Mouse (Mus musculus): Measurements from ENCODE around the gene Mgat4b.
A peak's percentile ranks its signal among the peaks of the same experiment; 100 is the strongest.

Gene Mgat4b

DNA sequence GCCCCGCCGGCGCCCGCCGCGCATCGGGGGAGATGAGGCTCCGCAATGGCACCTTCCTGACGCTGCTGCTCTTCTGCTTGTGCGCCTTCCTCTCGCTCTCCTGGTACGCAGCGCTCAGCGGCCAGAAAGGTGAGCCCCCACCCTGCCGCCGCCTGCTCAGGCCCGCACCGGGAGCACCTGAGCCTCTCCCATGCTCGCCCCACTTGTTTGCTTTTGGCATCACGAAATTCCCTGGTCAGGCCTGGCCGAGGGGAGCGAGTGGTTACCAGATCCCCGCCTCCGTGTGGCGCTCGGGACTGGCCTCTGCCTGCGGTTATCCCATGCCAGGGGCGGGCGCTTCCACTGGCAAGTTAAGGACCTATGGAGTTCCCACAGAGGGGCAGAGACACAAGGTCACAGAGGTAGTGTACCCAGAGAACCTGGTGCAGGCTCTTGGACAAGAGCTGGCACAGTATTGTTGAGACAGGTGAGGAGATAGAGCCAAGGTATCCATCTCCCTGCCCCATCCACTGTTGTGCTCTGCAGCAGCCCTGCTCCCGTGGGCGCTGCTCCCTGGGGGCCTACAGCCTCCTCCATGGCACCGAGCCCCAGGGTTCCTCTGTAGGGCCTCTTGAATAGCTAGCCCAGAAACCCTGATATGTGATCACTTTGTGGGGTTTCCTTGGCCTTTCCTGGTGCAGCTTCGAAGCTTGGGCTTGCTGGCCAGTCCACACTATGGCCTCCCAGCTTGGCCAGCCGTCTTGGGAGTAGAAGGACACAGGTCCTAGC is 15.1 kb downstream of the Mgat4b start:
- DNase-seq (ENCODE audit: low read depth) = peak; percentile 47

DNA sequence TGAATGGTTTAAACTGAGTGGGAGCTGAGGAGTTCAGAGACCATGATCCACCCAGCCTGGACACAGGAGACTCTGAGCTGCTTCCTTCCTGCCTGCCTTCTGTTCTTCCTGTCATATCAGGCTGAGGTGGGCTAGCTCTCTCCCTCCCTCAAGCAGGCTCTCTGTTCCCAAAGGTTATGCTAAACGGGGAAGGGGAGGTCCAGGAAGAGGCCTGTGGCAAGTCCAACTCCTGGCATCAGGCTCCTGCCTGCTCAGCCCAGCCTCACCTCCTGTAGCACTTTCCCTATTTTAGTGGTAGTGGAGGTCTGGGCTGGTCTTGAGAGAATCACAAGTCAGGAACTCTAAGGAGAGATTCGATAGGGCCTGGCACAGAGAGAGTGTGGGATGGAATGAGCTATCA is 15.7 kb downstream of the Mgat4b start:
- DNase-seq (ENCODE audit: low read depth) = peak; percentile 34

DNA sequence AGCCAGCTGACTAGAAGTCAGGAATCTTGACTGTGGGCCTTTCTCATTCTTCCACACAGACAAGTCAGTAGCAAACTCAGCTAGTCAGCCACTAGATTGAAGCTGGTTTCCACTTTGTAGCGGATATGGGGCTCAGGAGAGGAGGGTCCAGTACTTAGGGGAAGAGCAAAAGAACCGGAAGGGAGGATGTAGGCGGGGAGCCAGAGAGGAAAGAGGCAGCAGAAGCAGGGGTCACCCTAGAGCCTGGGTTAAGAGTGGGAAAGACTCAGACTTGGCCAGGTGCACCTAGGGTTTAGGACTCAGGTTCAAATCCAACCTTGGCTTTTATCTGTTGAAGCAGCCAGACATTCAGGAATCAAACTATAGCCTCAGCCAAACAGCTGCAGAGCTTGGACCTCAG is 16.5 kb downstream of the Mgat4b start:
- DNase-seq (ENCODE audit: low read depth) = peak; percentile 25

DNA sequence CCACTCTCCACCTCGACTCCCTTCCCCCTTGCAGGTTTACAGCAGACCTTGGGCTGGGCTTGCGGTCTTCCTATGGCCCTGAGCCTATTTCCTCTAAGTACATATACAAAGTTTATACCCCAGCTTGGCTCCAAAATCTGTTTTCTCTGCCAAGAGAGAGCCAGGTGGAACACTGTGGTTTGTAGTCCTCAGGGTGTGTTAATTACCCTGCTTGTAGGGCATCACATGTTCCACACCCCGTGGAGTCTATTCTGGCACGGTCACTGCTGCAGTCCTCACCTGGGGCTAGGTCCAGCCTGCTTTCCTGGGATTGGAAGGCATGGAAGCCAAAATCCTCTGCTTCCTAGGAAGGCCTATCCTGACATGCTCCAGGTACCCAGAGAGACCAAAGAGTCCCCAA is 17.0 kb downstream of the Mgat4b start:
- DNase-seq (ENCODE audit: low read depth) = no peak

DNA sequence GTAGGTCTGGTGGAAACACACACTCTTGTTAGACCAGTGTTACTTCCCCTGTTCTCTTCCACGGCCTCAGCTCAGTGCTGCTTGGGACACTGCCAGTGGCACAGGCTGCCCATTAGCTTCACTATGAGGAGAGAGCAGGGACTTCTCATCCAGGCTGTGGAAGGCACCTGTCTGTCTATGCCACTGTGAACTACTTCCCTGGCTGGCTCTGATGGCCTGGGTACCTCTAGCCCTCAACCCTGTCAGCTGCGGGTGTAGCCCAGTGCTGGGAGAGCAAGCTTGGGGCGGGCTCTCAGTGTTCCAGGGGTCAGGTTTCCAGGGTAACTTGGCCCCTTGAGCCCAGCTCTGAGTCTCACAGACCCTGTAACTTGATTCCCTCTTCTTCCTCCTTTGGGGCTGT is 18.1 kb downstream of the Mgat4b start:
- DNase-seq (ENCODE audit: low read depth) = no peak

DNA sequence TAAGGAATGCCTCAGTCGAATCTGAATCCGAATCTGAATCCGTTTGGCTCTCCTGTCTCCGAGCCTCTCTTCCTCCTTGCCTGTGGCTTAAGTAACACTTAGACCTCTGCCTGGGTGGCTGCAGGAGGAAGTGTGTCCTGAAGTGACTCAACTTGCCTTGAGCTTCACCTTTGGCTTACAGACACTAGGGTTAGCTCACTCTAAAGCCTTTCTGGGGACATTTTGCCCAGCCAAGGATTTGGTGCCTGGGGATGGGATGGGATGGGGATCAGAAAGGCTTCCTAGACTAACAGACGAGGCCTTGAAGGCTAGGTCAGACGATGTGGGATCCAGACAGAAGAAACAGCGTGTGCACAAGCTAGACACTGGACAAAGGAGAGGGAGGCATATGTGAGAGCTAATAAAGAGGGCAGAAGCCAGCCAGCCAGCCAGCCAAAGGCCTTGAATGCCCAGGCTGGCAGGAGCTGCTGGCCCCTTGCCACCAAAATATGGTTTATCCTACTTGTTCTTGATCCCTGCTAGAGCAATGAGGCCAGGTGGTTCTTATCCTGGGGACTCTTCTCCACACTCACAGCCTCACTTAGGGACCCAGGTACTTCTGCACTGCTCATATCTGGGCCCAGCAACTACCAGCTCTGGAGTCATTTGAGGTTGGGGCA is 18.7 kb downstream of the Mgat4b start:
- DNase-seq (ENCODE audit: low read depth) = no peak

DNA sequence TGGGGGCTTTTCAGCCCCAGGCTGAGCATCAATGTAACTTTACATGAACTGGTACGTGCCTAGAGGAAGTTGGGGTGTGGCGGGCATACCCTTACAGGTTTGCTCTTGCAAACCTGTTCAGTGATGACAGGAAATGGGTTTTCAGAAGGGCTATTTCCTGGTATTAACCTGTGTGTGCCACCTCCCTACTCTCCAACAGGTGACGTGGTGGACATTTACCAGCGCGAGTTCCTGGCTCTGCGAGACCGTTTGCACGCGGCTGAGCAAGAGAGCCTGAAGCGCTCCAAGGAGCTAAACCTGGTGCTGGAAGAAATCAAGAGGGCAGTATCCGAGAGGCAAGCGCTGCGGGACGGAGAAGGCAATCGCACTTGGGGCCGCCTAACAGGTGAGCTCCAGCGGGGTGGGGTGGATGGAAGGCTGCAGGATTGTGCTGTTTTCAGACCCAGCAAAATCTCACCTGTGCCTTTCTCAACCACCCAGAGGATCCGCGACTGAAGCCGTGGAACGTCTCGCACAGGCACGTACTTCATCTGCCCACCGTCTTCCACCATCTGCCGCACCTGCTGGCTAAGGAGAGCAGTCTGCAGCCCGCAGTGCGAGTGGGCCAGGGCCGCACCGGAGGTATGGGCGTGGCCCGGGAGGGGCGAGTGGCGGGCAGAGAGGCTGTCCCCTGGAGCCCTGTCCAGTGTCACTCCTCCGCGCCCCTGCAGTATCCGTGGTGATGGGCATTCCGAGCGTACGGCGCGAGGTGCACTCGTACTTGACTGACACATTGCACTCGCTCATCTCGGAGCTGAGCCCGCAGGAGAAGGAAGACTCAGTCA is 20.0 kb downstream of the Mgat4b start:
- DNase-seq (ENCODE audit: low read depth) = peak; percentile 48

DNA sequence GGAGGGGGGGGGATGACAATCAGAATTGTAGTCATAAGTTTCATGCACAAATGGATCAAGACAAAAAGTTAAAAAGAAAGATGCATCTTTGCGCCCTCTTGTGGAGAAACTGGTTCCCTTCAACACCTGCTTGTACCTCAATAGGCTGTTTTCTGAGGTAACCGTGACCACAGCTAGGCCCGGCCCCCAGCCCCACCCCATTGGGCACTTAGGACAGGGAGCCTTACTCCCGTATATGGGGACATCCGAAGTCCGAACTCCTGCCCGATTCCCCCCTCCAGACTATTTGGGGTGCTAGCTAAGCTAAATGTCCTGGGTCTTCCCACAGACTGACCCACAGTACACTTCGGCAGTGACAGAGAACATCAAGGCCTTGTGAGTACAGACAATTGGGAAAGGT is 20.7 kb downstream of the Mgat4b start:
- DNase-seq (ENCODE audit: low read depth) = peak; percentile 93

DNA sequence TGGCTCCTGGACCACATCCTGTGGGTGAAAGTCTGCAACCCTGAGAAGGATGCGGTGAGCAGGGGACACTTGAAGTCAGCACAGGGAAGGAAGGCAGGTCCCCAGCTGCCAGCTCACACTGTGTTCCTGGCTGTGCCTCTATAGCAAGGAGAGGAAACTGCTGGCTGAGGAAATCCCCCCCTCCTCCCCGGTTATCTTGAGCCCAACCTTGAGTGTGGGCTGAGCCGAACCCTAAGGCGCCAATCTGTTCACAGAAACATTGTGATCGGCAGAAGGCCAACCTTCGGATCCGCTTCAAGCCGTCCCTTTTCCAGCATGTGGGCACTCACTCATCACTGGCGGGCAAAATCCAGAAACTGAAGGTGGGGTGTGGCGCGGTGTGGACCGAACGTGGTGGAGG is 22.3 kb downstream of the Mgat4b start:
- DNase-seq (ENCODE audit: low read depth) = peak; percentile 37

DNA sequence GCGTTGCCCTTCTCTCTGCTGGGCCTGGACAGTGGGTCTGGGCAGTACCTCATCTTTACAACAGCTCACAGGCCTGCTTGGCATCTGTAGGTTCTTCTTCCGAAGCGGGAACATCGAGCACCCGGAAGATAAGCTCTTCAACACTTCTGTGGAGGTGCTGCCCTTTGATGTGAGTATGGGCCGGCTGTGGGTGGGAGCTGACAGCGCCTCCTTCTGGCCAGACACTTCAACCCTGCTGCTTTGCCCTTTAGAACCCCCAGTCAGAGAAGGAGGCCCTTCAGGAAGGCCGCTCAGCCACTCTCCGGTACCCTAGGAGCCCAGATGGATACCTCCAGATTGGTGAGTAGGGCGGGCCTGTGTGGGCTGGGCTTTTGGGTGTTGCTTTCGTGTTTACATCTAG is 23.3 kb downstream of the Mgat4b start:
- DNase-seq (ENCODE audit: low read depth) = peak; percentile 58

DNA sequence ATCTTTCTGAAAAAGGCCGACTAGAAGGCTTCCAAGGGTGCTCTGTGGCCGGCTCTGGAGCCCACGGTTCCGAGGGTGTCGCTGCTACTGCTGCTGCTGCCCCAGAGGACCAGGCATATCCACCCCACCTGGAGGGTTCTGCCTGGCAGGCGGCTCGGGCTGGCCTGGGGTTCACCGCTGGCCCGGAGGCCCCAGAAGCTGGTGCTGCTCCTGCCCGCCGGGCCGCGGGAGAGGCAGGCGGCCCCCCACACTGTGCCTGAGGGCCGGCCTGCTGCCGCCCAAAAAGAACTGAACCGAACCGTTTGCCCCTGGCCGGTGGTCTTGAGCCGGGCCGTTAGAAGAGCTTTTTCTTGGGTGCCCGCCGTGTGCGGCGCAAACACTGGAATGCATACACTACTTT is 23.9 kb downstream of the Mgat4b start:
- DNase-seq (ENCODE audit: low read depth) = no peak

DNA sequence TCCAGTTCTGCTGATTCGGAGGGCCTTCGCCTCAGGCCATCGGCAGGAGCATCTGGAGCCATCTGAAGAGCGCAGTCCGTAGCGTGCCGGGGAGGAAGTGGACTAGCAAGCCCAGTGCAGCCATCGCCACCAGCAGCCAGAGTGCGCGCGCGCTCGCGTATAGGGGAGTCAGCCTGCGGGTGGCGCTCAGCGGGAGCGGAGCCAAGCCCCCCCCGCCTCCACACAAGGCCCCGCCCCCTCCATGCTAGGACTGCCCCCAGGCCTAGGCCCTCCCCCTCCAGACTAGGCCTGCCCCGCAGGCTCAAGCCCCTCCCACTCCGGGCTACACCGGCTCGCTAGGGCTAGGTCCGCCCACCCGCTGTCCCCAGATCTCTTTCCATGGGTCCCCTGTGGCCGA is 25.8 kb downstream of the Mgat4b start:
- peak; percentile 95 for DNase-seq (ENCODE audit: low read depth)

DNA sequence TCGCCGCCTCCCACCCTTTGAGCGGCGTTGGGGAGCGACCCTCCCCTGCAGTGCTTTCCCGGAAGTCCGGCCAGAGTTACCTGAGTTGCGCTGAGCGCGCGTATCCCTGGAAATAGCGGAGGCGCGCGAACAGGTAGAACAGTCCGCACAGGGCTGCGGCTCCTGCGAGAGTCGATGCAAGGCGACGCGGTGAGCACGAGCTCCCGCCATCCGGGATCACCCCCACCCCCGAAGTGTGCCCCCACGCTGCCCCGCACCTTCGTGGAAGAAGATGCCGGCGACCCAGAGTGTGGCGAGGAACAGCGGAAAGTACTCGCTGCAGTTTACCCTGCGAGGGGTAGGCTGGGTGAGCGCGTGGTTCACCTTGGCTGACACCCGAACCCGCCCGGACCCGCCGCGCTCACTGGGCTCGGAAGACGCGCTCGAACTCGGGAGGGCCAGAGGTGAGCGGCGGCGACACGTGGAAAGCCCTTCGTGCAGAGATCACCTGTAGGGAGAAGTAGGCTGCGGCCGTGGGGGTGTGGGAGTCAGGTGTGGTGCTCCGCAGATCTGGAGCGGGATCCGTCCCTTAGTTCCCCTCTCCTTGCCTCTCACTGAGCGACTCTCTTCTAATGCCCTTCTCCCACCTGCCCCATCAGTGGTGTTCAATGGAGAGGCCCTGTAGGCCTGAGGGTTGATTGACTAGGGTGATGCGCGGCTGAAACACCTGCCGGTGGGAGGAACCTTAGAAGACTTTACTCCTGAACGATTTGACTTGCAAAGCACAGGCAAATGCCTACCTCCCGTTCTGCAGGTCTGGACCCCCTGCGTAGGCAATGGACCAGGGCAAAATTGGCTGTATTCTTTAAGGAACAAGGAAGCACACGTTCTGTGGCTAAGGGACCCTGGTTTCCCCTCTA is 26.5 kb downstream of the Mgat4b start:
- DNase-seq (ENCODE audit: low read depth) = no peak

DNA sequence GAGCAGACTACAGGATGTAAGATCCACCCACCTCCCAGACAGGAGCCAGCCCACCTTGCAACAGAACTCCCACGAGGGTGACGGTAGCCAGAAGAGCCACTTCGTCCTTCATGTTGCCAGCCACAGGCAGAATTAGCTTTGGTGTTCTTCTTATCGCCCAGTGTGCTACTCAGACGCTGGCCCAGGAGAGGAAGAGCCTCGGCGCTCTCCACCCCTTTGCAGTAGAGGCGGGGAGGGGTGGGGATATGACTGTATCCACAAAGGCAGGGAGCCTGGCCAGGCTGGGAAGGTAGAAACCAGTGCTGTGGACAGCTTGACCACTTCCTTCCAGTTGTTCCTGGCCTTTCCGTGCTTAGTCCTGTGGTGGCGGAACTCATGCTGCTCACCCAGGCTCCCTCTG is 27.6 kb downstream of the Mgat4b start, which contains the start of gene Ltc4s:
Gene Ltc4s (minus strand): TSS at position 293 of the 400 bp plus-strand sequence.
- DNase-seq (ENCODE audit: low read depth) = no peak

DNA sequence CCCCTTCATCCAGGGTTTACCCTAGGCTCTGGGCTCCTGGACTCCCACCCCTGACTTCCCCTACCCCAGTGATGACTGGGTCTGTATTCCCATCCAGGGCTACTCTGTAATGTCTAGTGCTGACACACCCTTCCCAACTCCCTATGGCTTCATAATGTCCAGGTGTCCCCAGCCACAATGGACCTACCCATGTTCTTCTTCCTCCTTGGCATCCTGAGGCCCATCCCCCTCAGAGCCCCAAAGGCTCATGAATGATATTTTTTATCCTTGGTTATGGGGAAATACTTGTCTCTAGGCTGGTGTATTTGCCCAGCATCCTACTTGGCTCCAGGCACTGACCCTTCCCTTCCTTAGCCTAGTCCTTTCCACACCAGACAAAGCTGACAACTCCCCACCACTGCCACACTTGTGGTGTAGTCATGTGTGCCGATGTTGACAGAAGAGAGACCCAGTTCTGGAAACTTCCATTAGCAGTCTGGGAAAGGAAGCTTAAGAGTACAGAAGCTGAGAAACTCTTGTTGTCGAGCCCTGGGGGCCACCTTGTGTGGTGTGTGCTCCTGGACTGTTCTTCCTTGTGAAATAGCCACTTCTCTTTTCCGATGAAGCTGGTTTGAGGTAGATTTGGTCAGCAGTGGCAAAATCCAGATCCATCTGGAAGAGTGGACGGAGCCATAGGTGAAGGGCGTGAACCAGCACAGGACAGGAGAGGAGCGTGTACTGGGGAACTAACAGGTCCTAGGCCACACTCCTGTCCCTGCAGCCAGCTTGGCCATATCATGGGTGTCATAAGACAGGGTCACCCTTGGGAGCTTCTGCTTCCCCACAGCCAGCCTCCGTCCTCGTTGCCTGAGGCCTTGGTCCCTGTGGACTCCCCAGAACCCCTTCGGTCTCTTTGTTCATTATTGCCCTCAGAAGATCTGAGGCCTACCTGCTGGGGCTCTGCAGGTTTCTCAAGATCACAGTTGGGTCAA is 28.4 kb downstream of the Mgat4b start:
- DNase-seq (ENCODE audit: low read depth) = no peak

DNA sequence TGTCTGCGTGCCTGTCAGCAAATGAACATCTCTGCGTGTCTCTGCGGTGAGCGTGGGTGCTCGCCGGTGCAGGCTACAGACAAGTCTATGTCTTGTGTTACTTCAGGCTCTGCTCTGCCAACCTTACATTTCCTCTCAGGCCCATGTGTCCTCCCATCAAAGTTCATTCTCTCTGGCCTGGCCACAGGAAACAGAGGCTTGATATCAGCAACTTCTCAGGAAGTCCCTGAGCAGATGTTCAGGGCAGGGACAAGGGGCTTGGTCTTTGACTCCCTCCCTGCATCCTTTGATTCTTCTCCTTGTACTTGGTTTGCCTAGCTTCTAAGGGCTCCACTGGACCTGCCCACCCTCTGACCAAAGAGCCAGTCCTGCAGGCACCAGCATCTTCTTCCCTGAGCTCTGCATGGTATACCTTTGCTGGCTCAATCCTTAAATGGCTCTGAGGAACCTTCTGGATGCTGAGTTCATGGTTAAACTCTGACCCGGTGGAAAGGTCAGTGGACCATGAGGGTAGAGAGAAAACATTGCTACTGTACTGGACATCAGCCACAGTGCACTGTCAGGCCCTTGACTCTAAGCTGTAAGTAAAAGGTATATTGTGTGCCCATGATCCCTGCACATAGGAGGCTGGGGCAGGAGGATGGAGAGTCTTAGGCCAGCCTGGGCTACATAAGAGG is 29.7 kb downstream of the Mgat4b start:
- no peak for DNase-seq (ENCODE audit: low read depth)

DNA sequence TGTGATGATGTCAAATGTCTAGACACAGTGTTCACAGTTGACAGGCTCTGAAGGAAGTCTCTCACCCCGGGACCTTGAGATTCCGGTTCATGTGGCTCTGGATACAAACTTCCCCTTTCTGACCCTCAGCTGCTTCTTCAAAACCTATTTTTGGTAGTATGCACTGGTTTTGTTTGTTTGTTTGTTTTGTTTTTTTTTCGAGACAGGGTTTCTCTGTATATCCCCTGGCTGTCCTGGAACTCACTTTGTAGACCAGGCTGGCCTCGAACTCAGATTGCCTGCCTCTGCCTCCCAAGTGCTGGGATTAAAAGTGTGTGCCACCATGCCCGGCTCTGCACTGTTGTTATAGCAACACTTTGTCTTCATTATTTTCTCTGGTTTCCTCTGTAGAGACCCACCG is 33.2 kb downstream of the Mgat4b start:
- DNase-seq (ENCODE audit: low read depth) = no peak

DNA sequence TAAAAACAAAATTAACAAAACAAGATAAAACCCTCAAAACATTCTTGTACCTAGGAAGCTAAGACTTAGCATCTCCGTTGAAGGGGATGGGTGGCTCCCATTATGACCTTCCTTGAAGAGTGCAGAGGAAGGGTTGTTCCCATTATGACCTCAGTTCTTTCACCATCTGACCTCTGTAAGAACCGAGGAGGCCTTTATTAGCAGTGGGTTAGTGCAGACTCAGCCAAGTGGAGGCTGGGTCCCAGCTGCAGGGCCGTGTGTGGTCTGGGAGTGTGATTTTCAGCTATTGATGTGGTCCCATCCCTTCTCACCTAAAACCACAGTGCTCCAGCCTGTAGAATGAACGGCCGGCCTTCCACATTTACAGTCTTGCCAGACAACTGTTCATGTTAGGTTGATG is 34.6 kb downstream of the Mgat4b start:
- no peak for DNase-seq (ENCODE audit: low read depth)

DNA sequence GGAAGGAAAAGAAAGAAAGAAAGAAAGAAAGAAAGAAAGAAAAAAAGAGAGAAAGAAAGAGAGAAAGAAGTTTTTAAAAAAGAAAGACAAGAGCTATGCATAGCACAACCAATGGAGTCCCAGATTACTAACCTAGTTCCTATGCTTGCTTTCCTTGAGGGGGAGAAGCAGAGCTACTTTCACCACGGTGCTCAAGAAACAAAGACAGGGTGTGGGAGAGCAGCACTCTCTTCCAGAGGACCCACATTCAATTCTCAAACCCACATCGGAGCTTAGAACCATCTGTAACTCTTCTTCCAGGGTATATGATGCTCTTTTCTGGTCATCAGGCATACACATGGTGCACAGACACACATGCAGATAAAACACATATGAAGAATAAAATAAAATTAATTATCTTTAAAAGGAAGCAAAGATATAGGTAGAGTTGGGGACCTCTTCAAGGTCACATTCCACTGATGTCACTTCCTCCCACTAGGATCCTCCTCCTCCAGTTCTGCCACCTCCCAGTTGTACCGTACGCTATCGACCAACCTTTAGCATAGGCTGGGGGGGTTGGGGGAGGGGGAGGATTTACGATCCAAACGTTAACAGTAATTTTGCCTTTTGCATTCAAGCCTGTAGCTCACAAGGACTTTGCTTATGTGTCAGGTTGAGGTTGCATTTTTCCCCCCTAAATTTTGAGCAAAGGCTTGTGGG is 37.9 kb downstream of the Mgat4b start:
- no peak for DNase-seq (ENCODE audit: low read depth)
